Mouse (Mus musculus) ES-Bruce4 (cell line): ENCODE results near the gene Ipo4. TPM values are rescaled to one million over a fixed set of nuclear protein-coding genes. Genes with fewer than 3 reads are reported as not detected.

Experiments
- H3K27ac ChIP-seq: 2 replicates; pipeline ENCODE4 v1.5.1; 2012; ENCODE audit warnings: low read length, inconsistent platforms; ENCODE audit not compliant: insufficient read depth
- H3K27me3 ChIP-seq: 2 replicates; pipeline ENCODE4 v1.6.1; 2012; ENCODE audit warnings: mild to moderate bottlenecking, low read length, inconsistent platforms; ENCODE audit not compliant: control insufficient read depth, poor library complexity, insufficient read depth, severe bottlenecking
- H3K36me3 ChIP-seq: 2 replicates; pipeline ENCODE4 v1.6.1; 2012; ENCODE audit warnings: inconsistent platforms, mild to moderate bottlenecking, low read length, moderate library complexity; ENCODE audit not compliant: control insufficient read depth, poor library complexity, insufficient read depth, severe bottlenecking
- H3K4me1 ChIP-seq: one replicate; pipeline ENCODE4 v1.8.1; 2011; ENCODE audit warnings: low read length; ENCODE audit not compliant: control insufficient read depth, insufficient read depth
- H3K4me3 ChIP-seq: 2 replicates; pipeline ENCODE4 v1.5.1; 2011; ENCODE audit warnings: low read depth, mild to moderate bottlenecking, low read length
- H3K9ac ChIP-seq: 2 replicates; pipeline ENCODE4 v1.6.1; 2012; ENCODE audit warnings: low read depth, mild to moderate bottlenecking, inconsistent platforms; ENCODE audit not compliant: poor library complexity, severe bottlenecking
- H3K9me3 ChIP-seq: replicated peaks from 2 replicates; pipeline ENCODE4 v1.6.1; 2012; ENCODE audit warnings: mild to moderate bottlenecking, low read length, inconsistent platforms; ENCODE audit not compliant: control insufficient read depth, poor library complexity, insufficient read depth, severe bottlenecking
- CTCF ChIP-seq: IDR thresholded peaks from one replicate; pipeline ENCODE4 v1.8.1; 2011; ENCODE audit warnings: low read depth, low read length
- EP300 ChIP-seq: IDR thresholded peaks from 2 replicates; pipeline ENCODE4 v1.6.1; 2011; ENCODE audit warnings: low read depth, low read length; ENCODE audit not compliant: insufficient read depth
- POLR2A ChIP-seq: IDR thresholded peaks from one replicate; pipeline ENCODE4 v1.8.1; 2011; ENCODE audit warnings: low read length; ENCODE audit not compliant: insufficient read depth
- polyA plus RNA-seq: library from polyadenylated mRNA; stranded (reverse); fragments of >200 nt; gene quantifications from 2 replicates; pipeline ENCODE4 v1.2.4, GENCODE M21; 2011; ENCODE audit warnings: low read depth; ENCODE audit not compliant: missing spikeins, insufficient read depth, insufficient read length

Ipo4 gene
- polyA plus RNA-seq, 1 experiment = 88.5 TPM

- H3K27ac ChIP-seq = peak within 1 kb of the TSS; percentile 67
- H3K4me1 ChIP-seq = peaks cover 3% of the 10 kb centered on the region
- no peaks in the 10 kb centered on the region for H3K9me3 ChIP-seq
- peak within 1 kb of the TSS; percentile 52 for H3K9ac ChIP-seq
- no peaks in the 10 kb centered on the region for H3K36me3 ChIP-seq
- H3K4me3 ChIP-seq = peak within 1 kb of the TSS; percentile 28
- no peaks in the 10 kb centered on the region for H3K27me3 ChIP-seq
- TF ChIP-seq CTCF (peak; percentile 33), POLR2A (no peak), EP300 (no peak)
These were observed 17.9 kb downstream of the Ipo4 start, which contains the start of gene Rec8 for GRCm38 (mm10) chr14:55617822-55618221. TSS of gene Rec8 (plus strand) at chr14:55618037.

- no peaks in the 10 kb centered on the region for H3K4me1 ChIP-seq
- no peak for TF ChIP-seq POLR2A
- no peak for TF ChIP-seq EP300
- TF ChIP-seq CTCF = no peak
- peak overlapping the region; percentile 67 for H3K27ac ChIP-seq
- H3K9ac ChIP-seq = no peak overlapping the region
- H3K36me3 ChIP-seq = no peaks in the 10 kb centered on the region
- no peaks in the 10 kb centered on the region for H3K9me3 ChIP-seq
- no peak overlapping the region for H3K4me3 ChIP-seq
- H3K27me3 ChIP-seq = no peaks in the 10 kb centered on the region
These were observed 18.9 kb downstream of the Ipo4 start for GRCm38 (mm10) chr14:55616844-55617243.

GRCm38 (mm10) chr14:55615876-55616275 is 19.9 kb downstream of the Ipo4 start:
- no peaks in the 10 kb centered on the region for H3K27me3 ChIP-seq
- no peak overlapping the region for H3K9ac ChIP-seq
- no peak overlapping the region for H3K4me3 ChIP-seq
- no peaks in the 10 kb centered on the region for H3K4me1 ChIP-seq
- H3K36me3 ChIP-seq = no peaks in the 10 kb centered on the region
- no peak overlapping the region for H3K27ac ChIP-seq
- no peaks in the 10 kb centered on the region for H3K9me3 ChIP-seq
- TF ChIP-seq EP300 (no peak), CTCF (no peak), POLR2A (no peak)

- H3K27ac ChIP-seq = no peak overlapping the region
- no peaks in the 10 kb centered on the region for H3K9me3 ChIP-seq
- no peaks in the 10 kb centered on the region for H3K4me1 ChIP-seq
- no peak overlapping the region for H3K4me3 ChIP-seq
- H3K36me3 ChIP-seq = no peaks in the 10 kb centered on the region
- no peak for TF ChIP-seq POLR2A
- no peak for TF ChIP-seq CTCF
- no peak for TF ChIP-seq EP300
- no peak overlapping the region for H3K9ac ChIP-seq
- H3K27me3 ChIP-seq = no peaks in the 10 kb centered on the region
These were observed 21.1 kb downstream of the Ipo4 start for GRCm38 (mm10) chr14:55614565-55615178.

GRCm38 (mm10) chr14:55613346-55613745 is 22.4 kb downstream of the Ipo4 start:
- TF ChIP-seq EP300 (no peak), CTCF (no peak), POLR2A (no peak)
- Histone ChIP-seq H3K9ac (no peak overlapping the region), H3K36me3 (peaks cover 13% of the 10 kb centered on the region), H3K4me3 (no peak overlapping the region), H3K9me3 (no peaks in the 10 kb centered on the region), H3K27me3 (no peaks in the 10 kb centered on the region), H3K27ac (no peak overlapping the region), H3K4me1 (no peaks in the 10 kb centered on the region)

- Histone ChIP-seq H3K27me3 (no peaks in the 10 kb centered on the region), H3K36me3 (peaks cover 25% of the 10 kb centered on the region), H3K27ac (no peak overlapping the region), H3K9ac (no peak overlapping the region), H3K4me1 (peaks cover 4% of the 10 kb centered on the region), H3K9me3 (no peaks in the 10 kb centered on the region), H3K4me3 (no peak overlapping the region)
- TF ChIP-seq POLR2A (no peak), CTCF (no peak), EP300 (no peak)
These were observed 27.4 kb downstream of the Ipo4 start for GRCm38 (mm10) chr14:55608339-55608738.
